Comparison of ENCODE assay signal across 13 mouse cellular contexts in the genomic region with DNA sequence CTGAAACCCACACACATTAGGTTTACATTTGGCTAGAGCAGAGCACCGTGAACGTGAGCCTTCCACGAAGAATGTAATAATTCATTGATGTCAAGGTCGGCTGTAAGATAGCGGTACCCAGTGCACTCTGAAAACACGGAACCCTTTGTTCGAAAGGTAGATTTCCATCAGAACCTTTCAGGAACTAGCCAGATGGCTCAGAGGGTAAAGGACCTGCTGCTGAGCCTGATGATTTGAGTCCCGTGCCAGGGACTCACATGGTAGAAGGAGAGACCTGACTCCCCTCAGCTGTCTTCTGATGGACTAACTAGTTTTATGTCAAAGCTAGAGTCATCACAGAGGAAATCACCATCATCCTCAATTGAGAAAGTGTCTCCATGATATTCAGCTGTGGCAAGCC.
"Had no signal": no experiment of that assay in that cellular context is flagged by ENCODE, and none has a peak within 500 bp of the region (broad histone marks: within the 10 kb centered on the region; RNA-seq: fewer than 3 reads in every experiment).

No protein-coding gene starts in this region.

- DNase-seq: gastrocnemius, postnatal 14 days; gastrocnemius, postnatal 36 days; heart, adult 2 months; heart, postnatal 14 days; heart, postnatal 36 days; kidney, adult 11 months; kidney, adult 2 months; kidney, adult 9 months; kidney, postnatal 14 days; kidney, postnatal 36 days; layer of hippocampus, adult 9-11 months; layer of hippocampus, postnatal 36 days; left cerebral cortex, postnatal 4 days had no signal
